Mouse (Mus musculus) ES-Bruce4 (cell line): ENCODE data around the gene DXBay18.
"Not testable (repeated sequence)": the region's sequence is repeated elsewhere in the genome, so short reads cannot be mapped to it uniquely, and the experiment has no call there.

ENCODE experiments used
- CTCF ChIP-seq: IDR thresholded peaks from one replicate; pipeline ENCODE4 v1.8.1; 2011; ENCODE audit warnings: low read depth, low read length
- EP300 ChIP-seq: IDR thresholded peaks from 2 replicates; pipeline ENCODE4 v1.6.1; 2011; ENCODE audit warnings: low read depth, low read length; ENCODE audit not compliant: insufficient read depth
- POLR2A ChIP-seq: IDR thresholded peaks from one replicate; pipeline ENCODE4 v1.8.1; 2011; ENCODE audit warnings: low read length; ENCODE audit not compliant: insufficient read depth

- TF ChIP-seq CTCF, POLR2A, EP300: not testable (repeated sequence)
Observed at GRCm38 (mm10) chrX:73116747-73117146, 32.5 kb downstream of the DXBay18 start, which contains the start of gene Gm14685.
